Mouse (Mus musculus) ovary, postnatal 10 days (tissue): ENCODE data around the gene Zranb2.

ENCODE experiments used
- DNase-seq: peaks from one replicate; pipeline ENCODE4 v3.0.0; 2022; ENCODE audit warnings: low spot score

The Zranb2 gene

DNA sequence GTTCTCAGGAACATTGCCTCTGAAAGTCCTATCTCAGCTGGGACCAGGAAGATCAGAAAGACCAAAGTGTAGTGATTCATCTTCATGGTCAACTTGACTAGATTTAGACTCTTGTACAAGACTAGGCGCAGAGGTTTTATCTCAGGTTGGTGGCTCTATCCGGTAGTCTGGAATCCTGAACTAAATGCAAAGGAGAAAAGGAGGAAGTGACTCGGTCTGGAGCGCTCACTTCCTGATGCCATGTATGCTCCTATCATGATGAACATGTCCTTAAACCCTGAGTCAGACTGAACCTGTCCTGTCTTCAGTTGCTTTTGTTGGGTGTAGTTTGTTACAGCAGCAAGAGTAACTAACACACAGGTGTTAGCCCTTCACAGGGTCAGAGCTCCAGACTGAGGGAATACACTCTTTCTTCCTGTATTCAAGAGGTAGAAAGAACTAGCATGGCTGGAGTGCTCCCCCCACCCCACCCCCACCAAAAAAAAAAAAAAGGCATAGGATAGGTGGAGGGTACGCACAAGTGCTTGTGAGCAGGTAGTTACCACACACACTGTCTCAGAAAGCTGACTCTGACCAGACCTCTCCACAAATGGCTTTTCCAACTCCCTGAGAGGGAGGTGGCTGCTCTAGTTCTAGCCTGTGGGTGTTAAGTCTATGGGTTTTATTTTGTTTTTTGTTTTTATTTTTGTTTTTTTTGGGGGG lies 44.7 kb downstream of the Zranb2 start:
- DNase-seq, result no peak

DNA sequence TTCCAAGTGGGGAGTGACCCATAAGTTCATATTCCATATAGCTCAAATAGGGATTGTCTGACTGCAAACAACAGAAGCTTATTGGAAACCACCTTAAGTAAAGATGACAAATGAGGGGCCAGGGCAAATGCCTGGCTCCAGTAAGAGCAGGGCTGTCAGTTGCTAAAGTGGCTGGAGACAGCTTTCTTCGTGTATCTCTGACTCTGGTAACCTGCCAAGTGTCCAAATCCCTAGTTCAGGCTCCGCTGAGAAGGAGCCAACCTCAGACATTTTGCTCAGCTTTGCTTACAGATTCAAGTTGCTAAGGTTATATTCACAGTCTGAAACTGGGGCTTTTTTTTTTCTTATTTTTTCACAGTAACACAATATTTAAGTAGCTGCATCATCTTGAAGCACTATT lies 45.4 kb downstream of the Zranb2 start:
- no peak for DNase-seq

DNA sequence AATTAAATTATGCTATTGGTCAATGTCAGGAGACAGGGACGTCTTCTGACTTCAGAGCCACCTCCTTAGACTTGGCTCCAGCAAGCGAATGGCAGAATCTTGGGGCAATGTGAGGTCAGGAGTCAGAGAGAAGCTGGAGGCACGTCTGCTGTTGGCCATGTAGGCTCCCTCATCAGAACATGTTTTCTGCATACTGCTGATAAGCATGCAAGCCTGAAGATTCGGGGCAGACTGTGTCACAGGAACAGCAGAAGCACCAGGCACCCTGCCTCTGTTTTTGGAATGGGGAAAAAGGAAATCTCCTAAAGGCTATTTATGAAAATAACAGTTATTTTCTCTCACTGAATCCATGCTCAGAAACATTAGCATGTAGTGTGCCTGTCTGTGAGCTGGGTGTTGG lies 46.3 kb downstream of the Zranb2 start:
- no peak for DNase-seq

DNA sequence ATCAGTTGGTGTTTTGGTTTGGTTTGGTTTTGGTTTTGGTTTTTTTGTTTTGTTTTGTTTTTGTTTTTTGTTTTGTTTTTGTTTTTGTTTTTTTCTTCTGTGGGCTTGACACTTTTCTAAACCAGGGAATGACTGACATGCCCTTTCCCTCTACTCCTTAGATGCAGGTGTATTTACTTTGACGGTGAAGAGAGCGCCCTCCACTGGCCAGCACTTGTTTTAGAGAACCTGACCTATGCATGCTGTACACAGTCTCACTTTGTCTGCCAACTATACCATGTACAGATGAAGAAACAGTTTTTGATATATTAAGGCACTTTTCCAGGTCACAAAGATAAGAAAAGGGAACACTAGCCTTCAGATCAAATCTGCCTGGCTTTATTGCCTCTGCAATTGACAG lies 47.8 kb downstream of the Zranb2 start:
- DNase-seq, result no peak

DNA sequence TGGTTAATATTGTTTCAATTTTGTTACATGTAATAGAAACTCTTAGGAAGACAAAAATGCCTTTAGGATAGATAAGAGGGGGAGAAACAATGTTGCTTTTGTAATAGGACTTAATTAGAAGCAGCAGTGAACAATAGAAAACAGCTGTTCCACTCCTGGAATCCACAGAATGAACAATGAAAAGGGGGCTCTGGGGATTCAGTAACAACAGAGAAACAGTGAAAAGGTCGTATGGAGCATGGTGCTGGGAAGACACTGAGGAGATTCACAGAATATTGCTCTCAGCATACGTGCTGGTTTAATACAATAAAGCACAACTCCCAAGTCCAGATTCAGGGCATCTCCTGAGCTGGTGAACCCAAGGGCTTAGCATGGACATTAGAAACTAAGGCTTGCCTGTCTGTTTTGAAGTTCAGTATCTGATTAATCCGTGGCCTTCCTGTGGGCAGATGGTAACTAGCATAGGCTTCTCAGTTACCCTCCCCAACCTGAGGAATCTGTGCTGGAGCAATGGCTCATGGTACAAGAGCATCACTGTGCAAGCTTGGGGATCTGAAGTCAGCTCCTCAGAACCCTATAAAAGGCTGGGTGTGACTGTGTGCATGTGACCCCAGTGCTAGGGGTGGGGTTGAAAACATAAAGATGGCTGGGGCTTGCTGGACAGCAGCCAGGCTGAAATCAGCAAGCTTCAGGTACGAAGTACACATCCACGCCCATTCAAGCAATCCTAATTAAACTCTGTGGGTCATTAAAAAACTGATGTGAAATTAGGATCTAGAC lies 48.9 kb downstream of the Zranb2 start:
- DNase-seq, result no peak

DNA sequence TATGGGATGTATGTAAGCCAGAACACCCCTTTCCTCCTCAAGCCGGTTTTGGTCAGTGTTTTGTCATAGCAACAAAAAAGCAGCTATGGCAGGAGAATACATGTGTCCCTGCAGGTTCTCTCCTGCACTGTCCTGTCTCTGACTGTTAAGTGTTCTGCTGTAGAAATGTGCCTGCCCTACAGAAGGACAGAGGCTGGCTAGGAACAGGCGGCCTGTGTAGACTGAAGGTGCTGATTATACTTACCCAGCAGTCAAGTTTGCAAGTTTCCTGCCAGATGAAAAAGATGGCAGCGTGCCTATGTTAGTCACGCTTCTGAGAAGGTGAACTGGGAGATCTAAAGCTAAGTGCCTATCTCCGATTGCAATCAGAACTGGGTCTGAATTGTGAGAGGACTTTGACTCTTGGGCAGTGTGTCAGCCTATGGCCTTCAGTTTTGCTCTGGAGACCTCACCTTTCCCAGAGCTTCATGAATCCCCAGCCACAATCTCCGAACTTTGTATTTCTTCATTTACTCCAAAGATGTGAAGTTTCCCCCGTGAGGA lies 63.9 kb downstream of the Zranb2 start:
- no peak for DNase-seq
